Mouse (Mus musculus) mature B cell (primary cell): ENCODE data around the gene Kctd2.
"Not testable (repeated sequence)": the region's sequence is repeated elsewhere in the genome, so short reads cannot be mapped to it uniquely, and the experiment has no call there.

Experiments used
- in situ Hi-C: fragments of 300-500 bp; cut with MboI; formaldehyde crosslinking; loops from 2 replicates; pipeline ENCODE4 v1.14.3; 2019

Gene Kctd2

DNA sequence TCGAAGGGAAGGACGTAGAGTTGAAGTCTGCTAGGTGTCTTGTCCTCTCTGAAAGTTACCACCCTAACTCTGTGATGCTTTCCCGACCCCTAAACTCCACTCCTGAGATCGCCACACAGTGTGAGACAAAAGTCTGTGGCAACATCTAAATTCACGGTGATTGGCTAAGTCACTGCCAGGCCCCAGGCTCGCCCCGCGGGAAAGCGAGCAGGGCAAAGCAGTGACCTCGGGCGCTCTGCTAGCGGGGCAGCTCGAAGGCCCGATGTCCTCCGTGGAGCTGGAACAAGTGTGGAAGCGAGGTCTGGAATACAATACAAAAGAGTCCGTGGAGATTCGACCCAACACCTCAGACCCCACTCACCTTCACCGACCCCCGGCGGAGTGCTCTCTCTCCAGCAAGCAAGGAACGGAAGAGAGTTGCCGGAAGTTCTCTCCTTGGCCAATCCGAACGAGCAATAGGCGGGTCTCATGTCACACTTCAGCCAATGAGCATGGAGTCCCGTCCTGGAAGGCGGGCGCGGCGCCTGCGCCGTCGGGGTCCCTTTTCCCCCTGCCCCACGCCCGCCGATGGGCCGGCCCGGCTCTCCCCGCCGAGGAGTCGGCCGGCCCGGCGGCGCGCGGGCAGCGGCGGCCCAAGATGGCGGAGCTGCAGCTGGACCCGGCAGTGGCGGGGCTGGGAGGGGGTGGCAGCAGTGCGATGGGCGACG, at the start of gene Kctd2, which contains the start of gene Atp5h:
Kctd2 (plus strand) TSS at position 598 of the 707 bp plus-strand sequence.
Atp5h (minus strand) TSS at position 432 of the 707 bp plus-strand sequence.
- in situ Hi-C loops: no loop called here

DNA sequence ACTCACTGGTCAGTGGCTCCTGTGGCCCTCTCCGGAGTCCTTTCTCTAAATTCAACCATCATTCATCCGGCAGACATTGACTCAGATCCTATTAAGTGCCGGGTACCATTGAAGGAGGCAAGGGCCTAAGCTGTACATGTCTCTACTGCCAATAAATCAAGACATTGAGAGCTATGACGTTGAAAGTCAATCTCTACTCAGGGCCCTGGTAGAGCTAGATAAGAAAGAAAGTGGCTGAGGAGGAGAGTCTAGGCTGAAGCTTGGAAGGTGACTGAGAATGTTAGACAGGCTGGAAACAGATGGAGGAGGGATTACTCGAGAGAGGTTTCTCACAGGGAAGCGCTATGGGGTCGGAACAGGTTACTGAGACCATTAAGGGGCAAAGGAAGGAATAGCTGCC, 49.6 kb upstream of the Kctd2 start:
- in situ Hi-C loops: no loop called here

DNA sequence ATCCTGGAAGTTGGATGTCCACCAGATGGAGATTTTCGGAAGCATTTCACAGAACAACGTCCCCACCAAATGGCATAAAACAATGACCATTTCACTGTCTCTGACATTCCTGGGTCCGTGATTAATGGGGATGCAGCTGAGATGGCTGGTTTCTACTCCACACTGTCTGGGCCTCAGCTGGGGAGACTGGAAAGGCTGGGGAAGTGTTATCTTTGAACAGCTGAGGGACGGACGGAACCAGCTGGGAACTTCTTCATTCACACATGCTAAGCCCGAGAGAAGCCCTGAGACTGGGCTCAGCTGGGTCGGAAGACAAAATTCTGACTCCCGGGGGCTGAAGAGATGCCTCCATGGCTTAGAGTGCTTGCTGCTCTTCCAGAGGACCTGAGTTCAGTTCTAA, 48.6 kb upstream of the Kctd2 start:
- in situ Hi-C loops: no loop called here

DNA sequence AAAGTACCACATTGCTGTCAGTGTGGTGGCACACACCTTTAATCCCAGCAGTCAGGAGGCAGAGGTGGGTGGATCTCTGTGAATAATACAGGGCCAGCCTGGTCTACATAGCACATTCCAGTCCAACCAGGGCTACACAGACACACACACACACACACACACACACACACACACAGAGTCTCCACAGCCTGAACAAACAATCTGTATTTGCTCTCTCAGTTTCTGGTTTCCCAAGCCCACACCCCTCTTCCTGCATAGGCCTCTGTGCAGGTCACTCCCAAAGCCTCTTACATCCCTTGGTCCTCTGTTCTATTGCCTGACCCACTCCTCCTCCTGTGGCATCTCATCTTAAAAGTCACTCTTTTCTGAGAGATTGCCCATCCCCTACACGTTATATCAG, 47.9 kb upstream of the Kctd2 start:
- in situ Hi-C loops: no loop called here

DNA sequence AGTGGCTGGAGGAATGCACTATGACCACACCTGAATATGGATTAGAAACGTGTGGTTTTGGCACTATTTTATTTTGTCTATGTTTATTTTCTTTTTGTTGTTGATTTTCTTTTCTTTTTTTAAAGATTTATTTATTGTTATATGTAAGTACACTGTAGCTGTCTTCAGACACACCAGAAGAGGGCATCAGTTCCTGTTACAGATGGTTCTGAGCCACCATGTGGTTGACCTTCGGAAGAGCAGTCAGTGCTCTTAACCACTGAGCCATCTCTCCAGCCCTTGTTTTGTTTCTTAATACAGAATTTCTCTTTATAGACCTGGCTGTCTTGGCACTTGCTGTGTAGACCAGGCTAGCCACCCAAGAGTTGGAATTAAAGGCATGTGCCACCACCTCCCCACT, 47.2 kb upstream of the Kctd2 start:
- in situ Hi-C loops: no loop called here

DNA sequence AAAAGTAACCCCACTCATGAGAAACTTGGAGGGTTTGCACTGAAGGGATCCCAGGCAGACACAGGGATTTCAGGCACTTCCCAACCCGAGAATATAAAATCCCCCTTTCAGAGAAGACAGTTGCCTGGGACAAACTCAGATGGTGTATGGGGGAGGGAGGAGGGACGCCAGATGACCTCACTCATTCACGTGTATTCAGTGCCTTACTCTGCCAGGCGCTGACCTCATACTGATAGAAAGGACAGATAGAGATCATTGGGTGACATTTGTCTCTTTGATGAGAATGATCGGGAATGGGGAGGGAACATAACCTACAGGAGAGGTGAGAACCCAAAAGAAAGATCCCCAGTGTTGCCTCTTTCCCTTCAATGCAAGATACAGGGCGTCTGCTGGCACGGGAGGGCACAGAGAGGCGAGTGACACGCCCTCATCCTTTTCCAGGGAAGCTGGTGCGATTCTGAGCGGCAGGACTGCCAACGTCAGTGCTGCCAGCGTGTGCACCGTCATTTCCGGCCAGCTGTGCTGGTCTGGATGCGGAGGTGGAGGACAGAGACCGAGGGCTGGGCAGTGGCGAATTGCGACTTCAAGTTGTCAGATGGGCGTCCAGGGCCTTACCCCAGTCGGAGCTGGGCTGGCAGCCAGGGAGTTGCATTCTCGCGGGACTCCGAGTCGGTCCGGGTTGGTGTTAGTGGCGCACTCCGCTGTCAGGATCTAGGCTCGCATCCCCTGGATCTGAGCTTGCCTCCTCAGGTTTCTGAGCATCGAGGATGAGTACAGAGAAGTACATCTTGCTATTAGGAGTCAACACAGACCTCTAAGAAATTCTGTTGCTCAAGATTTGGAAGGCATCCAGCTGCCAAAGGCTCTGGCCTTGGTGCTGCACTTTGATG, 45.9 kb upstream of the Kctd2 start:
- in situ Hi-C loops: no loop called here

DNA sequence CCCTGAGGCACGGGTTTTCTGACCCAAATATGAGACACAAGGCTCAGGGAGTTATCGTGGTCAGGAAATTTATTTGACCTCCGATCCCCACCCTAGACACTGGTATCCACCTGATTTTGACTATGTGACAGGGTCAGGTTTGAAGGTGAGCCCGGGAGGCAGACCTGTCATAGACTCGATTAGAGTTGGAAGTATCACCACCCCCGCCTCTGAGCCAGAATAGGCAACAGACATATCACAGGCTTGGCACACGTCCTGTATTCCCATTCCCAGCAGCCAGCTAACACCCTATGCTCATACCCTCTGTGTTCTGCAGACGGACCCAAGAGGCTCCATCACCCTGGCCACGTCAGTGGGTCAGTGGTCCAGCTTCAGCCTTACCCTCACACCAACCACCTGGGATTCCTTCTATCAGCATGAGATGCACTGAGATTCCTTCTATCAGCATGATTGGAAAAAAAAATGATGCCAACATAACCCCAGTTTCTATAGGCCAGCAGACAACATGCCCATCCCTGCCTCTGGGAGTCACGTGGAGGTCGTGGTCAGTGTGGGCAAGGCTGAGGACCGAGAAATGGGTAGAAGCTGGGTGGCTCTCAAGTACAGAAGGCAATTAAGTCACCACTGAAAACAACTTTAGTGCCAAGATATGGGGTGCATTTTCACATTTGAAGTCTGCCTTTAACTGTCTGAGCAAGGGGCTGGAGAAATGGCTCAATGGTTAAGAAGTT, 45.1 kb upstream of the Kctd2 start:
- in situ Hi-C loops: no loop called here

DNA sequence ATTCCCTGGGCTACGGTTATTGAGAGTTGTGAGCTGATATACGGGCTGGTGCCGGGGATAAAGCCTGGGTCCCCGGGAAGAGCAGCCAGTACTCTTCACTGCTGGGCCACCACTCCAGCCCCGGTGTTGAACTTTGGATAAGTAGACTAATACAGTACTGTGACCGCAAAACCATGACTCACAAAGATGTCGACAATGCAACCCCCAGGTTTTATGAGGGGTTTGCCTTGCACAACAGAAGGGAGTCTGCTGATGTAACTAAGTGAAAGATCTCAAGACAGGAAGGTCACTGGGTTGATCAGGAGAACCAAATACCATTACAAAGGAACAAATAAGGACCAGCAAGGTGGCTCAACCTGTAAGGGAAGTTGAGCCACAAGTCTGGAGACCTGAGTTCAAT, 43.2 kb upstream of the Kctd2 start:
- in situ Hi-C loops: no loop called here

DNA sequence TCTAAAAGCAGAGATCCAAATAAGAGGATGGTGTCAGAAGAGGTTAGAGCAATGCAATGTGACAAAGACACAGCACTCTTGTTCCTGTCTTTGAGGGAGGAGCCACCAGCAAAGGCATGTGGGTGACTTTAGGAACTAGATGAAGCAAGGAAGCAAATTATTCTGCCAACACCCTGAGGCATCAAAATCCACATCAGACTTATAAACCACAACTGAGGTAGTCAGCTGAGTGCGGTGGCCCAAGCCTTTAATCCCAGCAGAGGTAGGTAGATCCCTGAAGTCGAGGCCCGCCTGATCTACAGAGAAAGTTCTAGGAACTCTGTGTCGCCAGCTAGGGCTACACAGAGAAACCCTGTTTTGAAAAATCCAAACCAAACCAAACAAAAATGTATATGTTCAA, 42.7 kb upstream of the Kctd2 start:
- in situ Hi-C loops: no loop called here

DNA sequence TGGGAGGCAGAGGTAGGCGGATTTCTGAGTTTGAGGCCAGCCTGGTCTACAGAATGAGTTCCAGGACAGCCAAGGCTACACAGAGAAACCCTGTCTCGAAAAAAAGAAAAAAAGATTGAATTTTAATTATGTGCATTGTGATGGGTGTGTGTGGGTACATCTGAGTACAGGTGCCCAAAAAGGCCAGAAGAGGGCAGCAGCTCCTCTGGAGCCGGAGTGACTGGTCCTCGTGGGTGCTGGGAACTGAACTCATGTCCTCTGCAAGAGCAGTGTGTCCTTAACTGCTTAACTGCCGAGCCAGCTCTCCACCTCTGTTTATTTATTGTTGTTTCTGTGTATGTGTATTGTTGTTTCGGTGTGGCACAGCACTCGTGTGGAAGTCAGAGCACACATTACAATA, 42.1 kb upstream of the Kctd2 start:
- in situ Hi-C loops: no loop called here

DNA sequence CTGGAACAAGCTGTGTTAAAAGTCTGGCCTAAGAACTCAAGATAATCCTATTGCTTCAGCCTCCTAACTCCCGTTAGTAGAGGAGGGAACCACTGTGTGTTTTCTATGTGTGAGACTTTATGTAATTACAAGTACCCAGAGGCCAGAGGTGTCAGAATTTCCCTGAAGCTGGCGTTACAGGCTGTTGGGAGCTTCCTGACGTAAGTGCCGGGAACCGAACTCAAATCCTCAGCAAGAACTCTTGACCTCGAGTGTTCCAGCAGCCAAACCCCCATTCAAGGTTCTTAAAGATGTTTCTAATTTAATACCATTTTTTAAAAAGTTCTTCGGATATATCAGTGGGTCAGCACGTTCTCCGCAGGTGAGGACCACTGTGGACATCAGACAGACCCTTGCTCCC, 38.7 kb upstream of the Kctd2 start:
- in situ Hi-C loops: no loop called here

DNA sequence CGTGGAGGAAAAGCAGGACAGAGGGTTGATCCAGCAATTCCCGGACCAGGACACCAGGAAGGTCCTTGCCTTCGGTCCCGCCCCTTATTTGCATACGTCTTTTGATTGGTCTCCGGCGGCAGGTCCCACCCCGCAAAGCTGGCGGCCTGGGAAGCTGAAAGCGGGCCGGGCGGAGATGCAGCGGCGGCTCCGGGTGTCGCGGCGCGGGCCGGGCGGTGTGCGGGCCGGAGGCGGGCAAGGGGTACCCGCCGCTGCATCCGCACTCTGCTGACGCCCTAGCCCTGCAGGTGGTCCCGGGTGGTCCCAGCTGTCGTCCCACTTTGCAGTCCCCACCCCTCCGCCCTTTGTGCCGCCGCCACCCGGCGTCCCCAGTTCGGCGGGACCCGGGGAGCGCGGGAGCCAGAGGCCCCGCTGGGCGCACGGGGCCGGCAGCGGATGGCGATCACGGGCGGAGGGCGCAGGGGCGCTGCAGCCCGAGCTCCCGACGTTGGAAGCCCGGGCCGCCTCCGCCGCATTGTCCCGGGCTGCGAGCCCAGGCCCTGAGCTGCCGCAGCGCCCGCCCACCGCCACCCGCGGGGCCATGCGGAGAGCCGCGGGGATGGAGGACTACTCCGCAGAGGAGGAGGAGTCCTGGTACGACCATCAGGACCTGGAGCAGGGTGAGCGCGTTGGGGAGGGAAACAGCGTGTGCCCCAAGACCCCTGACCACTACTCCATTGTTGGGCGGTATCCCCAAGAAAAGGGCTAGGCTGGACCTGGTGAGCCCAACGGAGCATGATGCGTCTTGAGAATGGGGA, 38.0 kb upstream of the Kctd2 start, which contains the start of gene Cdr2l:
Cdr2l (plus strand) TSS at position 174 of the 797 bp plus-strand sequence.
- in situ Hi-C loops: no loop called here

DNA sequence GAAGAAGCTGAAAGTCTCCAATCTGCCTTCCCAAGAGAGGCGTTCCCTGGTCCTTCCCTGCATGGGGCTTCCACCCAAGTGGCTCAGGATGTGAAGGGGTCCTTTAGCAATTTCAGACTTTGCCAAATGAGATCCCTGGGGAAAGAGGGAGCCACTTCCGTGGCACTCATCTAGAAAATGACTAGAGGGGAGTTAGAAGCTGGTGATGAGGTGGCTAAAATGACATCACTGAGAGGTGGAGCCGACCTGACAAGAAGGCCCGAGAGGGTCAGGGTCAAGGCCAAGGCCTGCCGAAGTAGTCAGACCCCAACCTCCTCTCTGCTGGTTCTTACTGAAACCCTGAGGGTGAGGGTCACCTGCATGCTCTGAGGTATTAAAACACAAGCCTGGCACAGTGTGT, 37.0 kb upstream of the Kctd2 start:
- in situ Hi-C loops: no loop called here

DNA sequence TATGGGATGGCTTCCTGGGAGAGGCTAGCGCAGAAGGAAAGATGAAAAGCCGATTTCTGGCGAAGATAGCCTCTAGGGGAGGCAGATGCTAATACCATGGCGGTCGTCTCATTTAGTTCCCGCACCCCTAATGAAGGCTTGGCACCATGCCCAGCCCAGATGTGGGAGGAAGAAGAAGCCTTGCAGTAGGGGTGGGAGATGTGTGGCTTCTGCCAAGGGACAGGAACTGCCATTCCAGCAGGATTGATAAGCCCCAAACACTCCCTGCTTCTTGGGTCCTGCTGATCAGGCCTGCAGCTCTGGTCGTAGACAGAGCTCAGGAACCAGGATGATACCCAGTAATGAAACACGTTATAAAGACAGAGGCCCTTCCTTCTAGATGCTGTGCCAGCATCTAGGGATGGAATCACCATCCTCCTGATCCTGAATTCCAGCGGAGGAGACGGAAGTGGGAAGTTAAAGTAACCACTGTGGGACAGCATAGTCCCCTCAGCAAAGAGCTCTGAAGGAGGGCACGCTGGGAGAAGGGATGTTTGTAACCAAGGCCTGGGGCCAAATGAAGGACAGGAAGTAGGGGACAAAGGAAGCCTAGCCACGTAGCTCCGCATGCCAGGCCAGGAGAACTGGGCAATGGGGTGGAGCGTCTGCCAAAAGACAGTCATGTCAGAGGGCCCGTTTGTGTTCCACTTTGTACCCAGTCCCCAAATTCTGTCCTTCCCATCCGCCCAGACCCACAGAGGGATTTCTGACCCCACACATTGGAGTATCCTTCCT, 36.0 kb upstream of the Kctd2 start:
- in situ Hi-C loops: no loop called here

DNA sequence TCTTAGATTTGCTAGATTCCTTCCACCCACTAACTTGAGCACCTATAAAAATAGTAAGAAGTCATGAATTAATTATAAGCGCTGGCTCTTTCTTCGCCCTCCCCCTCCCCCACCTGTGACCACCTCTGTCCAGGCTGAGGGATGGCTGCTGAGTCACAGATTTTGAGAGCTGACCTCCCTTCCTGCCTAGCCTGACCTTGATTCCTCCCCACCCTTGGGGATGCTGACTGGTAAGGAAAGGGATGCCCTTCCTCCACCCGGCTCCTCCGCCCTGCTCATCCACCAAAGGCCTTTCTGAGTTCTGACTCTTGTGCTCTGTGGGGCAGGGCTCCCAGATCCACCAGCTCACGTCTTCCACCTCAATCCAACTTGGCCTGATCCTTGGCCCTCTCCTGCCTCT, 35.3 kb upstream of the Kctd2 start:
- in situ Hi-C loops: no loop called here

DNA sequence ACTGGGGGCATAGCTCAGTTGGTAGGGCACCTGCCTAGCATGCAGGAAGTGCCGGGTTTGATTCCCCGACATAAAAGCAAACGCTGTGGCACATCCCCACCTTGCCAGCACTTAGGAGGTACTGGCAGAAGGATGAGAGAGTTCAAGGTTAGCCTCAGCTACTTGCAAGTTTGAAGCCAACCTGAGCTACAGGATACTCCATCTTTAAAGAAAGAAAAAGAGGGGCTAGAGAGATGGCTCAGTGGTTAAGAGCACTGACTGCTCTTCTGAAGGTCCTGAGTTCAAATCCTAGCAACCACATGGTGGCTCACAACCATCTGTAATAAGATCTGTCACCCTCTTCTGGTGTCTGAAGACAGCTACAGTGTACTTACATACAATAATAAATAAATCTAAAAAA, 33.1 kb upstream of the Kctd2 start:
- in situ Hi-C loops: not testable (repeated sequence)

DNA sequence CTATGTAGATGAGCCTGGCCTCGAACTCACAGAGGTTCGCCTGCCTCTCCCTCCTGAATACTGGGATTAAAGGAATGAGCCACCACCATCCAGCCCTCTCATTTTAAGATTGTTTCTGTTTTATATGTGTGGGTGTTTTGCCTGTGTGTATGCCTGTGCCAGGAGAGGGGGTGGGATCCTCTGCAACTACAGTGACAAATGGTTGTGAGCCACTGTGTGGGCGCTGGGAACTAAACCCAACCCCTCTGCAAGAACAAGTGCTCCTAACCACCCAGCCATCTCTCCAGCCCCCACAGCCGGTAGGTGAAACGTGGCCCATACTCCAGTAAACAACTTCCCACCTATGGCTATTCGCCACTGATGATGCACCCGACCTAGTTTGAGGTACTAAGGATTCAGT, 28.6 kb upstream of the Kctd2 start:
- in situ Hi-C loops: no loop called here

DNA sequence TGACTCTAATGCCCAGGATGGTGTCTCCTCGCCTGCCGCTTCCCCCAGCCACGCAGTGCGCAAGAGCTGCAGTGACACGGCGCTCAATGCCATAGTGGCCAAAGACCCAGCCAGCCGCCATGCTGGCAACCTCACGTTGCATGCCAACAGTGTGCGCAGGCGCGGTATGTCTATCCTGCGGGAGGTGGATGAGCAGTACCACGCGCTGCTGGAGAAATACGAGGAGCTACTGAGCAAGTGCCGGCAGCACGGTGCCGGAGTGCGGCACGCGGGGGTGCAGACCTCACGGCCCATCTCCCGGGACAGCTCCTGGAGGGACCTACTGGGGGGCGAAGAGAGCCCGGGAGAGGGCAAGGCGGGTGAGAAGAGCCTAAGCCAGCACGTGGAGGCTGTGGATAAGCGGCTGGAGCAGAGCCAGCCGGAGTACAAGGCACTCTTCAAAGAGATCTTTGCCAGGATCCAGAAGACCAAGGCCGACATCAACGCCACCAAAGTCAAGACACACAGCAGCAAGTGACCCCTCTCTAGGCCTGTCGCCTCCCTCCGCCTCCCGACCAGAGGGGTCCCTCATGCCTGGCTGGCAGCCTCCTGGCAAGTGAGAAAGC, 26.1 kb upstream of the Kctd2 start:
- in situ Hi-C loops: no loop called here

DNA sequence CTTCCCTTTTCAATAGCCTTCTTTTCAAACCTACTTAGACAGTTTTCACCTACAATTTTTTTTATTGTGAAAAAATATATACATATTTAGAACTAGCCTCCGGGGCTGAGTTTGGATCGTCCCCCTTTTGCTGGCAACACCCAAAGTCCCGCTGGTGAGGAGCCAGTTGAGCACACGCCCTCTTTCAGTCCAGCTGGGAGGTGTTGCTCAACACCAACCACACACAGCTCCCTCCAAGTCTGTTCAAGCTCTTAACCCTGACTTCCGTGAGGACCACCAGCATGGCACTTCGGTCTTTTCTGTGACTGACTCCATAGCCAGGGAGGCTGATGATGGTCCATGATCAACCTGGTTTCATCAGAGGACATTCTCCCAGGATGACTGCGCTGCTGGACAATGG, 21.8 kb upstream of the Kctd2 start:
- in situ Hi-C loops: no loop called here

DNA sequence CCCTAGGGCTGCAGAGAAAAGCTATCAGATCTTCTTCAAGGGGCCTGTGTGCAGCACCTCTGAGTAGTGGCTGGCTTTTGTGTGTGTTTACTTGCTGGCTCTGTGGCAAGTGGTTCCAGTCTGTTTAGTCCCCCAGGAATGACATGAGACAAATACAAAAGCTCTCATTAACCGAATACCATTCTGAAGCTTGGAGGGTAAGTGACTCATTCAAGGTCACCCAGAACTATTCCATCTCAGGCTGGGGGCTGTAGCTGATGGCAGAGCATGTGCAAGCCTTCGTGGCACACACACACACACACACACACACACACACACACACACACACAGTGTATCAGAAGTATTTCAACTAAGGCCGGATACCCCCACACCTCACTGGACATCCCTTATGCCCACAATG, 19.8 kb upstream of the Kctd2 start:
- in situ Hi-C loops: no loop called here
